Mouse (Mus musculus) bone marrow, adult 2 months (tissue): Measurements from ENCODE around the gene Litaf.

Experiments used
- CTCF ChIP-seq: fragments of 200-500 bp; IDR thresholded peaks from 2 replicates; pipeline ENCODE4 v1.5.1; 2011; ENCODE audit warnings: low read length, control low read depth; ENCODE audit not compliant: control insufficient read depth, insufficient read depth
- POLR2A ChIP-seq: fragments of 200-500 bp; IDR thresholded peaks from 2 replicates; pipeline ENCODE4 v1.6.1; 2011; ENCODE audit warnings: low read depth, mild to moderate bottlenecking, control low read depth, low read length, borderline replicate concordance; ENCODE audit not compliant: control insufficient read depth

GRCm38 (mm10) chr16:11109198-11109740, 43.3 kb upstream of the Litaf start:
- TF ChIP-seq CTCF (no peak), POLR2A (no peak)
